Mouse (Mus musculus): ENCODE results near the gene Tgif2. TPM values are rescaled to one million over a fixed set of nuclear protein-coding genes. Genes with fewer than 3 reads are reported as not detected.
A peak's percentile ranks its signal among the peaks of the same experiment; 100 is the strongest.
"Not testable (repeated sequence)": the region's sequence is repeated elsewhere in the genome, so short reads cannot be mapped to it uniquely, and the experiment has no call there.

The Tgif2 gene
- 1 to 10 TPM; 1.8 to 3.1 TPM for total RNA-seq (2021)

DNA sequence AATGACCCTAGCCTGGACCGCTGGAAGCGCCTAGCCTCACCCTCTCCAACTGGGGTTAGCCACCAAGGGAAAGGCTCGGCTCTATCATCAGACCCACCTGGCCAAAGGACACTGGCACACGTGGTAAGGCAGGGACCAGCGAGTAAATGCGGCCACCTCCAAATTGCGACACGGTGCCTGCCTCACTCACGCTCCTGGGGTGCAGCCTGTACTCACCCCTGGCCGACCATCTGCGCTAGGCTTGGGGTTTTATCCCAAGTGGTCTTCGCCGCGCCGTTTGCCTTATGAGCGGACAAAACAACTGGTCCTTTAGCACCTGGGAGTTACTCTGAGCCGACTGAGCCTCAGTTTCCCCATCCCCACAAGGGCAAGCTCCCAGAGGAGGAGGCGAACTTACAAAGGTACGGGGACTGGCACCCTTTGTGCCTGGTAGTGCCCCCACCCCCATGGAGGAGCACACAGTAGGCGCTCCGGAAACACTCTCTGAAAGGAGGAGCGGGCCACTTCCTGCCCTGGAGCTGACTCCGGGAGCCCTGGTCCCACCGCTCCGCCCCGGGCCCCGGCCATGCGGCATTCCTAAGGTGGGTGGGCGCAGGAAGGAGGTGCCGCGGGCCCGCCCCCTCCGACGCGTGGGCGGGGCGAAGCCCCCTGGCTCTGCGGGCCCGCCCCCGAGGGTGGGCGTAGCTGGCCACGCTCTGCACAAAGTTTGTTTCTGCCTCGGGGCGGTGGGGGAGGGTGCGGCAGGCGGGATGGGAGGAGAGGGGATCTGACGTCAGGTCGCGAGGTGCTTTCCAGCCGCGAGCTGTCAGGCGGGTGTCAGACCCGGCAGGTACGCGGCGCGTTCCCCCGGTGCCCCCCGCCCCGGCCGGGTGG is at the start of gene Tgif2:
TSS of gene Tgif2 (plus strand) at position 689 of the 873 bp plus-strand sequence.
- intact Hi-C loops (cut with DNase I): no loop called here
- peak in 1 of 2 experiments; percentile 89 for DNase-seq (ENCODE audit: extremely low spot score in 1 of 2, low spot score in 2 of 2)

DNA sequence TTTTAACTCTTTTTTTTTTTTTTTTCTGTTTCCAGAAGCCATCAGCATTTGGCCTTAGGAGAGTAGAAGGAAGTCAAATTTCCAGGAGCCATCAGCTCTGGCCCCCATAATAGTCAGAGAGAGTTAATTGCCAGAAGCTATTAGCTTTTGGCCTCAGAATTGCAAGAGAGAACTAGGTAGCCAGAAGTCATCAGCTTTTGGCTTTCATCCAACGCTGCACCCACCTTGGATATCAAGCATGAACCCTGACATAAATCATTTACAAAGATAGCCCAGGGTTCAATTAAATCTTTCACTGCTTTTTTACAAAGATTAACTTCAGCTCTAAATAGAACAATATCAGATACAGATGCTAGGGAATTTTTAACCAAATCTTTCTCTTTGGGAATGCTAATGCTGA is 41.3 kb upstream of the Tgif2 start:
- intact Hi-C loops (cut with DNase I): no loop called here
- DNase-seq (ENCODE audit: extremely low spot score in 1 of 2, low spot score in 2 of 2): no peak

DNA sequence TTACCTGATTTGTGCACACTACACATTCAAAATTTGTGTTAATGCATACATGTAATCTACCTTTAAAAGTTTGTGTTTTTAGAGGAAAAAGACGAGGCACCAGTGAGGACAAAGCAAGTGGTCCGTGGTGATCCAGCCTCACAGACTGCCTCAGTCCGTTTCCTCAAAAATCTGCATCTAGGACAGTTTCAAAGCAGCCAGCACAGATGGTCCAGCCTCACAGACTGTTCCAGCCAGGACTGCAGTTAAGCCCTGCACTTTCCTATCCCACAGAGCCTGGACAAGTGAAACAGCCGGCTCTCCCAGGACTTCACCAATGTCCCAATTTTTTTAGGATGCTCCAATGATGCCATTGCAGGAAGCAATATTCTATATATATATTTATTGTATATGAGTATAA is 38.8 kb upstream of the Tgif2 start:
- DNase-seq (ENCODE audit: extremely low spot score in 1 of 2, low spot score in 2 of 2): no peak
- intact Hi-C loops (cut with DNase I): no loop called here

DNA sequence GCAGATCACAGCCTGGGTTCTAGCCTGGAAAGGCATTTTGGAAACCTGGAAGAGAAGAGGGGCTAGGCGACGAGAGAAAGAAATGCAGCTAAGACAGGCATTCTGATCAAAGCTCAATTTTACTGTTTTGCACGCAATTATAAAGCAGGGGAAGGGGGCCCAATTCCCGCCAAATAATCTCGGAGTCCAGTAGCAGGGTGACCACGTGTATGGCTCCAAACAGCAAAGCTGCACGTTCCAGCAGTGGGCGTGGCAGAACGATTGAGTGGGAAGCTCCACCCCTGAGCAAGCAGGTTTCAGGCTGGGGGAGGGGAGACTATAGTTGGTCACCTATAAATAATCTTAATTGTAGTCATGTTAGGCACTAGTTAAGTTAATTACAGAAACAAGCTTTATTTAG is 37.7 kb upstream of the Tgif2 start:
- DNase-seq (ENCODE audit: extremely low spot score in 1 of 2, low spot score in 2 of 2); intact Hi-C loops (cut with DNase I): not testable (repeated sequence)

DNA sequence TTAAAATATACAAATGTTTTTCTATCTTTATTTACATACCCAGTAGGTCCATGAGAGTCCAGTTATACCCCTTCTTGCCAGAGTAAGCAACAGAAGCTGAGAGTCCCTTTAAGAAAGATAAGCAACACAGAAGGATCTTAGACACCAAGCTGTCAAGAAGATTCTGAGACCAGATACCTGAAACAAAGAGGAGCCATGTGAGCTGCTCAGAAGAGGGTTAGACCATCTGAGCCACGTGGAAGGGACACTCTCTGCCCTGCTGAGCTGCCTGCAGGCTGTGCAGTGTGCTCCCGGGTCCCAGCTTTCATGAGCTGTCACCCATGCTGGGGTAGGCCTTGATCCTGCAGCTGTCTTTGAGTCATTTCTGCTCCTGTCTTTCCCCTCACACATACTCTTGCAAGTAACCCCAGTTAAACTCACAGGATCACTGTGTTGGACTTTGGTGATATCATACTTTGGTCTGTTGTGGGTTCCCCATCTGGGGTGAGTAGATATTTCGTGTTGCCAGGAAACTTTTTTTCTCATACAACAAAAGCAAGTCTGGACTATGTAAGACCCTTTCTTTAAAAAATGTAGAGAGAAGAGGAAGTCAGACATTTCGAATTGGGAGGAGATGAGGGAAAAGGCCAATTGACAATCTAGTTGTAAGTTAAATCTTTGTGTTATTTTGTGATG is 36.0 kb upstream of the Tgif2 start:
- intact Hi-C loops (cut with DNase I): no loop called here
- no peak for DNase-seq (ENCODE audit: extremely low spot score in 1 of 2, low spot score in 2 of 2)

DNA sequence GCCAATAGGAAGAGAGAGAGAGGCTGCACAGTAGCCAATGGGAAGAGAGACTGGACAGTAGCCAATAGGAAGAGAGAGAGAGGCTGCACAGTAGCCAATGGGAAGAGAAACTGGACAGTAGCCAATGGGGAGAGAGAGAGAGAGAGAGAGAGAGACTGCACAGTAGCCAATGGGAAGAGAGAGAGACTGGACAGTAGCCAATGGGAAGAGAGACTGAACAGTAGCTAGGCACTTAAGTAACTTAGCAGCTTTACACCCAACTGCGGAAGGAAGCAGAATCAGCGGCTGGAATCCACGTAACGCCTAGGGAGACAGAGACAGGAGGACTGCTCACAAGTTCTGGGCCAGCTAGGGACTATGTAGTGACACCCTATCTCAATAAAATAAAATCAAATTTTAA is 35.2 kb upstream of the Tgif2 start:
- intact Hi-C loops (cut with DNase I): no loop called here
- no peak for DNase-seq (ENCODE audit: extremely low spot score in 1 of 2, low spot score in 2 of 2)

DNA sequence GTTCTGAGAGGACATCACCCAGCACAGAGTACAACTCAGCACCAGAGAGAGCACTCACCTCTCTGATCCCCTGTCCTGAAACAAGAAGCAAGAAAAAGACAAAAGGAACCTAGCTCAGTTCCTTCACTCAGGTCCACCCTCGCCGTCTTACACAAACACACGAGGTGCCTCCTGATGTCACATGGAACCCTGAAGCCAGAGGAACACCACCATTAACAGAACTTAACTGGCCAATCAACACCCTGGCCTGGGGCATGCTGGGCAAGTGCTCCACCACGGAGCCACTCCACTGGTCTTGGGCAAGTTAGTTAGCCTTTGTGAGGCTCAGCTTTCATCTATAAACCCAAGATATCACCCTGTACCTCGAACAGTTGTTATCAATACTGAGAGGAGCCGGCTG is 32.9 kb upstream of the Tgif2 start:
- intact Hi-C loops (cut with DNase I): loop anchor here (2.0 kb wide), 1 partner anchor 50 kb away; the partner anchor contains the start of gene 4930518I15Rik
- DNase-seq (ENCODE audit: extremely low spot score in 1 of 2, low spot score in 2 of 2): no peak

DNA sequence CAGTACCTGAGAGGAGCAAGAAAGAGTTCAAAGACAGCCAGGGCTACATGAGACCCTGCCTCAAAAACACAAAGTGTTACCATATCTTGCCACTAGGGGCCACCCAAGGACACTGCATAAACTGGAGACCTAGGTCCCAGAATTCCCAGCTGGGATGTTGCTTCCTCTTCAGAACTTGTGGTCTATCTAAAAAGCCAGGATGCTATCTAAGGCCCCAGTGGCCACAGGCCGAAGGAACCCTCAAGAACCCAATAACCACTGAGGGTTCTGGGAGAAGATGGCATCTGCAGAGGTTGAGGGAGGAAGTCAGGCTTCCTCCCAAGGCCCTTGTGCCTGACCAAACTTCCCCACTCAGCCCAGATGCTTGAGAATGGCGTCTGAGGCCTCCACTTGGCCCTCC is 30.2 kb upstream of the Tgif2 start:
- intact Hi-C loops (cut with DNase I): no loop called here
- DNase-seq (ENCODE audit: extremely low spot score in 1 of 2, low spot score in 2 of 2): peak; percentile 38 to 68

DNA sequence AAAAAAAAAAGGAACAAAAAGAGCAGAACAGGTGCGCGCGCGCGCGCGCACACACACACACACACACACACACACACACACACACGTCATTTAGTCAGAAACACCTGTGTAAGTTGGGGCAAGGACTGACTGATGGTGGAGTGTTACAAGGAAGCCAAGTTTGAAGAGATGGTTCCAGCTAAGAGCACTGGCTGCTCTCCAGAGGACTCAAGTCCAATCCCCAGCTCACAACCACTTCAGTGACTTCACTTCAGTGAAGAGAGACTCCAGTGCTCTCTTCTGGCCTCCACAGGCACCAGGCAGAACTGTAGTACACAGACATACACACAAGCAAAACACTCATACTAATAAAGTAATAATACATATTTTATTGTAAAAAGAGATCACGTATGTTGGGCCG is 29.1 kb upstream of the Tgif2 start:
- intact Hi-C loops (cut with DNase I): no loop called here
- no peak for DNase-seq (ENCODE audit: extremely low spot score in 1 of 2, low spot score in 2 of 2)

DNA sequence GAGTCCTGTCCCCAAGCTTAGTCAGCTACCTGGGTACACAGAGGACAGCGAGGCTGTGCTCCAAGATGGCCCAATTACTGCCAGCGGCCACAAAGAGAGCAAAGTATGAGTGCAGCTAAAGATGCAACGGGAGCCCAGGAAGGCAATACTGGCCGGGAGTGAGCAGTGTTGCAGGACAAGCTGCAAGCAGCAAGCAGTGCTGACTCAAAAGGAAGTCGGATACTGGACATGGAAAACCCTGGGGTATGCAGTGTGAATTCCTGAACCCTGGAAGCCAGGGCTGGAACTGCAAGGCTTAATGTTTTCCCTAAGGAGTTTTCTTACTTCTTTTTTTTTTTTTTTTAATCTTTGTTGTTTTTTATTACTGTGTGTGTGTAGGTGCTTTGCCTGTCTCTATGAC is 28.3 kb upstream of the Tgif2 start:
- intact Hi-C loops (cut with DNase I): no loop called here
- no peak for DNase-seq (ENCODE audit: extremely low spot score in 1 of 2, low spot score in 2 of 2)

DNA sequence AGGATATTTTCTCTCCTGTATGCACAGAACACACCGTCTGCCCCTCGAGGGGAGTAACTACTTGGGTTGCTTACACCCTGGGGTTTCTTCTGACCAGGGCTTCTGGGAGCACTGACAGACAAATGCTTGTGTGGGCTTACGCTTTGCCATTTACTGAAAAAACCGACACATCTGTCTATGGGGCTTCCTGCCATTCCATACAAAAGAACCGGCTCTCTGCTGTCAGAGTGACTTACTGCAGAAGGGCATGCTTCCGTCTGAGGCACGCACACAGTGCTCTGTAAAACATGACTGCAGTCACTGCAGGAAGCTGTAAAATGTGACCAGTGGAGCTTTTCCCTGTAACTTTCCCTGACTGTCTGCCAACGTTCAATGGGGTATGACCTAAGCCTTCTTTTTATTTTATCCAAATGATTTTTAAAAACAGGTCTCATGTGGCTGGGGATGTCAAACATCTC is 25.4 kb upstream of the Tgif2 start:
- DNase-seq (ENCODE audit: extremely low spot score in 1 of 2, low spot score in 2 of 2): no peak
- intact Hi-C loops (cut with DNase I): no loop called here

DNA sequence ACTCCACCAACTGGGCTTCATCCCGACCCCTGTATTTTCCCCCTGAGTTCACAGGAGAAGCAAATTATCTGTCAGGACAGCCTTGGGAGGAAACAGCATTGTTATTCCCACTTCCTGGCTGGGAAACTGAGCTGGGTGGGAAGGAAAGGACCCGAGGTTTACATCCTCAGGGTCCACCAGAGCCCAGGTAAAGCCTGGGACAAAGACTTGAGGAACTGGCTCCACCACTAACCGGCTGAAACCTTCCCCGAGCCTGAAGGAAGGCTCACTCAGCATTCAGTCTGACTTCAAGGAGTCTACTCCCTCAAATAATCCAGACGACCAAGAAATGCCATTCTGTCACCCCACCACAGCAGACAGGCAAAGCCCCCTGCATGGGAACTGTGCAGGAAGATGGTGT is 24.9 kb upstream of the Tgif2 start:
- no peak for DNase-seq (ENCODE audit: extremely low spot score in 1 of 2, low spot score in 2 of 2)
- intact Hi-C loops (cut with DNase I): no loop called here

DNA sequence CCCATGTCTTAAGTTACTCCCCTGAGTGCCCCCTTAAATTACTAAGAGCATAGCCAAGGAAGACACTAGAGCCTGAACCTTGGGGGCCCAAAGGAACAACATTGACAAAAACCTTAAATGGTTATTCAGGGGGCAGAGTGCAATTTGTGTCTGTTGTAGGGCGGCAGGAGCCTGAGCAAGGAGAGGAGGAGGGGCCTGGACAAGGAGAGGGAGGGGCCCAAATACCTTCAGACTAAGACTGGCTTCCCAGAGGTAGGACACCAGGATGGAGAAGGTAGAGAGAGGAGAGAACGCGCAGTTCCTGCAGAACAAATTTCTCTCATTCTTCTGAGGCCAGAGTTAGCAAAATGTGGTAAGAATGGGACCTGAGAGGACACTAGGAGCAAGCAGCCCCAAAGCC is 24.4 kb upstream of the Tgif2 start:
- no peak for DNase-seq (ENCODE audit: extremely low spot score in 1 of 2, low spot score in 2 of 2)
- intact Hi-C loops (cut with DNase I): no loop called here

DNA sequence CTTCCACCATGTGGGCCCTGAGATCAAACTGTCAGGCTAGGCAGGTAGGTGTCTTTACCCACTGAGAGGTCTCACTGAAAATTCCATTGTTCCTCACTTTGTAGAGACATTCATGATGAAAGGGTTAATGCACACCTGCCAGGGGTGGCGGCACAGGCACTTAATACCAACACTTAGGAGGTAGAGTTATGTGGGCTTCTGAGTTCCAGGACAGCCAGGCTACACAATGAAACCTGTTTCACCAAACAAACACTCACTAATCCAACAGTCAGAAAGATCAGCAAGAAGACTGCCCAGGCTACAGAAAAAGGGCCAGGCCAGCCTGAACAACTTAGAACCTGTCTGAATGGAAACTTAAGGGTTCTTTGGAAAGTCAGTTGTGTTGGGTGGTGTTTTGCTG is 23.7 kb upstream of the Tgif2 start:
- intact Hi-C loops (cut with DNase I): no loop called here
- DNase-seq (ENCODE audit: extremely low spot score in 1 of 2, low spot score in 2 of 2): no peak

DNA sequence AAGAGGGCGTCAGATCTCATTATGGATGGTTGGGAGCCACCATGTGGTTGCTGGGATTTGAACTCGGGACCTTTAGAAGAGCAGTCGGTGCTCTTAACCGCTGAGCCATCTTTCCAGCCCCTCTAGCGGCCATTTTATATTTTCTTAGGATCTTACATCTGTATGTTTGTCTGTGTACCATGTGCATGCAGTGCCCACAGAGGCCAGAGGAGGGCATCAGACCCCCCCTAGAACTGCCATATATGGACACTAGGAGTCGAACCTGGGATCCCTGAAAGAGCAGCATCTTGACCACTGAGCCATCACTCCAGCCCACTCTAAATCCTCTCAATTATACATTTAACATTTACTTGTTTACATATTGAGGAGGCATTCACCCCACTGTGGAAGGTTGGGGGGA is 14.7 kb upstream of the Tgif2 start:
- intact Hi-C loops (cut with DNase I); DNase-seq (ENCODE audit: extremely low spot score in 1 of 2, low spot score in 2 of 2): not testable (repeated sequence)

DNA sequence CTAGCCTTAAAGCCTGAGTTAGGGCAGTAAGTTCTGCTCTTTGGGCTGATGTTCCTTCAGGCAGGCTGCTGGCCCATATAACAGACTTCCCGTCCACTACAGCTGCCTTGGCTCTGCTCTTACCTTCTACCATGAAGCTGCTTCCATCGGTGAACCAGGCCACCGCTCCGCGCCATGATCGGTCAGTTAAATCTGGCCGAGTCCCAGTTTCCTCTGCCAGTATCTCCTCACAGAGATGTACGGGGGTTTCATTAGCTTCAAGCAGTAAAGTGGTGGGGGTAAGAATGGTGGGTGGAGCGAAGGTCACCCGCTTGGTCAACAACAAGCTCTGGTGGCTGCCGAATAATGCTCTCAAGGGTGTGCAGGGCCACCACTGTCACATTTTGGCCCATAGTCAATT is 5.5 kb upstream of the Tgif2 start:
- intact Hi-C loops (cut with DNase I): no loop called here
- no peak for DNase-seq (ENCODE audit: extremely low spot score in 1 of 2, low spot score in 2 of 2)

DNA sequence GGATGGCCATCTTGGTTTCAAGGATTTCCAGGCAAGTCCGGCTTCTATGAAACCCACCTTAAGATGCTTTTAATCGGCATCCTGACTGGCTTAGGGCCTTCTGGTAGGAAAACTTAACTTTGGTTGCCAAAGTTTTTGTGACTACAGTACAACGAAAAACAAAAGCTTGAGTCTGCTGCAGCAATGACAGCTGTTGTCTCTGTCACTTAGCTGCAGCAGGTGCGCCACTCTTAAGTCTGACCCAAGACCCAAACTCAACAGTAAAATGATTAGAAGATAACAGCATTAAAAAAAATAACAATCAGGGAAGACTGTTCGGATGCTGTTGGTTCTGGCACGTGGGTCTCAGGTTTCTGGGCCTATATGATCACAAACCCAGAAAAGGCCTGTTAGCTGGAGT is 968 bp upstream of the Tgif2 start:
- no peak for DNase-seq (ENCODE audit: extremely low spot score in 1 of 2, low spot score in 2 of 2)
- intact Hi-C loops (cut with DNase I): no loop called here

DNA sequence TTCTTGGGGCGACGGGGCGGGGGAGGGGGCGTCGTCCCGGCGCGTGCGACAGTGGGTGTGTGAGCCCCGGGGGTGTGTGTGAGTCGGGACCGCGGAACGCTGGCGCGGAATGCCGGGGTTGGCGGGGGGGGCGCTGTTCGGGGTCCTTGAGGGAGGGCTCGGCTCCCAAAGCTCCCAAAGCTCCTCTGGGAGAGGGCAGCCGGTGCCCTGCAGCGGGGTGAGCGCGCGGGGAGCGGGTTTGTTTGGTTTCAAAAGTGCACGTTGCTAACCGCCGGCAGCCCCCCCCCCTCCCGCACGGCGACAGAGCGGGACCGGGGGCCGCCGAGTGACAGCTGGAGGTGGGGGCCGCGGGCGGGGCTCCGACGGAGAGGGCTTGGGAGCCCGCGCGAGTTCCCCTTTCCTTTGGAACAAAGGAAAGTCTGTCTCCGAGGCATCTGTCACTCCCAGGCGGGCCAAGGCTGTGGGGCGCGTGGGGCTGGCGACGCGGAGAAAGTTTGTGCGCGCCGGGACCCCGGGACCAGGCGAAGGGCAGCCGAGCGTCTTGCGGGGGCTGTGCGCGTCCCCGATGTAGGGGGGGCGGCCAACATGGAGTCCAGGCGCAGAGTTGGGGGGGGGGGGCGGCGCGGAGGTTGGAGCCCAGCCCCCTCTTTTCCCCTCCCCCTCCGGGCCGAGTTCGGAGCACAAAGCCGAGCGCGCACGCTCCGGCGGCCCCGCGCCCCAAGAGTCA is 657 bp downstream of the Tgif2 start:
- peak in 1 of 2 experiments; percentile 59 for DNase-seq (ENCODE audit: extremely low spot score in 1 of 2, low spot score in 2 of 2)
- intact Hi-C loops (cut with DNase I): no loop called here

DNA sequence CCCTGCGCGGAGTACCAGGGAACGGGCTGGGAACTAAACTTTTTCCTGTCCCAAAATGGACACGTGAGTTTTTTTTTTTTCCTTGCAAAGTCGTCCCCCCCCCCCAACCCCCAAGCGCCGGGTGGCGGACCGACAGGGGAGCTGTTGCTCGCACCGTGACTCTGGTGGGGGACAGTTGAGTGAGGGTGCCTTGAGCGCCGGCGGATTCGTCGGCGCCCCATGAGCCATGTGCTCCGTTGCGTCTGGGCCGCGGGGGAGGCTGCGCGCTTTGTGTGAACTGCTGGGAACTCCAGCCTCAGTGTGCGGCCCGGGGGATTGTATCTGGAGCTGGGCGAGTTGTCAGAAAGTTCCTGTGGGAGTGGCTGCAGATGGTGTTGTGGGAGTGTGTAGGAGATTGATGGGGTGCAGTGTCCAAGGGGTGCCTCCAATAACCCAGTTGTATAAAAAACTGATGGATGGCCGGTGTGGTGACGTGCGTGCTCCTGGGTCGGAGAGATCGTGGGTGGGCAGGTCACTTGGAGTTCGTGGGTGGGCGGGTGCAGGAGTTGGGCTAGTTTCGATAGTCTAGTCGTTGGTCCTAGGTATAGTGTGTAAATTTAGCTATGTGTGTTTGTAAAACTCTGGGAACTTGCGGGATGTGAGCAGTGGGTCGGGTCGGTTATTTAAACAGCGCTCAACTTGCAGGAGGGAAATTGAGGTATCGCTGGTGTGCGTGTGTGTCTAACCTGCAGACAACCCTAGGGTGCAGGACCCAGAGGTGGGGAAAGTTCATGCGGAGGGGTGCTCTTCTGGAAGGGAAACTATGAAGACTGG is 1.4 kb downstream of the Tgif2 start:
- peak in 1 of 2 experiments; percentile 71 for DNase-seq (ENCODE audit: extremely low spot score in 1 of 2, low spot score in 2 of 2)

More for the DNA sequence above, 1.4 kb downstream of the Tgif2 start:
- intact Hi-C loops (cut with DNase I): no loop called here
